Mouse (Mus musculus) activated CD4-positive, CD25-positive, alpha-beta regulatory T cell, adult 9 weeks (primary cell): ENCODE results near the gene Skint6. TPM values are rescaled to one million over a fixed set of nuclear protein-coding genes. Genes with fewer than 3 reads are reported as not detected.

Experiments
- polyA plus RNA-seq: library from polyadenylated mRNA; unstranded; fragments of 100-300 nt; shearing (Covaris generic); gene quantifications from one replicate; pipeline ENCODE4 v1.2.1, GENCODE M21; 2017

Gene Skint6
- not detected for polyA plus RNA-seq

GRCm38 (mm10) chr4:113286873-113287272 lies at the start of gene Skint6:
TSS of gene Skint6 (minus strand) at chr4:113286973.

GRCm38 (mm10) chr4:112774766-112775165 lies 512.0 kb downstream of the Skint6 start, which contains the start of gene Skint10:
TSS of gene Skint10 (minus strand) at chr4:112774866.

